ENCODE assay signal across 9 mouse cellular contexts in the genomic region with DNA sequence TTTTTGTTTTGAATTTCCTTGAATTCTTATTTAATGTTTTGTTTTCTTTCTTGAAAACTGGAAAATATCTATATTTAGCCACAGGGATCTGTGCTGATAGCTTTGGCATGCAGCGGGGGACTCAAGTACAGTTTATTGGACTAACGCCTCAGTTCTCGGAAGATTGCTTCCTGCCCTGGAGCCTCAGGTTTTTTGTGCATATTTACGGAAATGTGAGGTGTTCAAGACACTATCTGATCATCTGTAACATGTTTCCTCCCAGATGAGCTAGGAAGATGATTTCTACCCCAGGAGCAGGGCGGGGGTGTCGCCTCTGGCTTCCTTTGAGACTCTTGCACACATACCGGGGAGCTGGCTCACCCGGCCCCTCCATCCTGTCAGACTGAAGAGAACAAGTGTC. TPM values are rescaled to one million over a fixed set of nuclear protein-coding genes. Genes with fewer than 3 reads are reported as not detected.
DNase-seq lines count a peak whose midpoint lies in the region; ATAC-seq lines count a peak whose summit lies in the region.
"Had no signal": no experiment of that assay in that cellular context is flagged by ENCODE, and none has a peak within 500 bp of the region (broad histone marks: within the 10 kb centered on the region; RNA-seq: fewer than 3 reads in every experiment).

No protein-coding gene starts in this region.

- no peaks in the 10 kb centered on the region for H3K27me3 ChIP-seq in hindbrain, embryonic 13.5 days
- H3K27me3 ChIP-seq in hindbrain, embryonic 10.5 days (ENCODE audit: insufficient read depth, poor library complexity, severe bottlenecking): no peaks in the 10 kb centered on the region
- no peaks in the 10 kb centered on the region for H3K27me3 ChIP-seq in midbrain, embryonic 15.5 days (replicated peaks)
- H3K27me3 ChIP-seq in midbrain, embryonic 16.5 days (ENCODE audit: control insufficient read depth, insufficient read depth, low read depth, low read length): no peaks in the 10 kb centered on the region
- H3K27me3 ChIP-seq in heart, embryonic 13.5 days (replicated peaks): no peaks in the 10 kb centered on the region

- WGBS in hindbrain, embryonic 13.5 days: 65% methylated on average over 8 of the region's 8 CpGs
- WGBS in hindbrain, embryonic 10.5 days: 79% methylated on average over 8 of the region's 8 CpGs
- 60% methylated on average over 8 of the region's 8 CpGs for WGBS in midbrain, embryonic 15.5 days
- WGBS in midbrain, embryonic 16.5 days: 61% methylated on average over 8 of the region's 8 CpGs
- 21% methylated on average over 8 of the region's 8 CpGs for WGBS in heart, embryonic 13.5 days

- DNase-seq in hindbrain, embryonic 10.5 days (ENCODE audit: low spot score): no peak
- peak; percentile 26 to 30 for DNase-seq in kidney, postnatal 36 days
- DNase-seq in adipocyte (ENCODE audit: low spot score): no peak
- no peak for DNase-seq in B cell, adult 2 months
- DNase-seq: cerebellum, adult 9-11 months had no signal

- H3K9me3 ChIP-seq in hindbrain, embryonic 13.5 days: no peaks in the 10 kb centered on the region
- H3K9me3 ChIP-seq in hindbrain, embryonic 10.5 days: peaks cover 17% of the 10 kb centered on the region
- H3K9me3 ChIP-seq in midbrain, embryonic 15.5 days: 0 out of 2 replicates have a peak, but pooled peaks cover 3% of the 10 kb centered on the region
- no peaks in the 10 kb centered on the region for H3K9me3 ChIP-seq in midbrain, embryonic 16.5 days (replicated peaks; ENCODE audit: control insufficient read depth, low read length, poor library complexity, severe bottlenecking)
- no peaks in the 10 kb centered on the region for H3K9me3 ChIP-seq in heart, embryonic 13.5 days

- H3K36me3 ChIP-seq in hindbrain, embryonic 13.5 days: peaks cover 35% of the 10 kb centered on the region
- peaks cover 48% of the 10 kb centered on the region for H3K36me3 ChIP-seq in hindbrain, embryonic 10.5 days
- H3K36me3 ChIP-seq in midbrain, embryonic 15.5 days (replicated peaks): peaks cover 17% of the 10 kb centered on the region
- peaks cover 12% of the 10 kb centered on the region for H3K36me3 ChIP-seq in midbrain, embryonic 16.5 days (ENCODE audit: control insufficient read depth, insufficient read depth, low read length)
- H3K36me3 ChIP-seq in heart, embryonic 13.5 days: no peaks in the 10 kb centered on the region

- no peak overlapping the region for H3K4me2 ChIP-seq in hindbrain, embryonic 13.5 days
- no peak overlapping the region for H3K4me2 ChIP-seq in midbrain, embryonic 15.5 days
- no peak overlapping the region for H3K4me2 ChIP-seq in midbrain, embryonic 16.5 days (ENCODE audit: low read length)
- H3K4me2 ChIP-seq in heart, embryonic 13.5 days: peak overlapping the region; percentile 53

- H3K4me1 ChIP-seq in hindbrain, embryonic 13.5 days (replicated peaks): peaks cover 48% of the 10 kb centered on the region
- peaks cover 48% of the 10 kb centered on the region for H3K4me1 ChIP-seq in hindbrain, embryonic 10.5 days (replicated peaks)
- peaks cover 25% of the 10 kb centered on the region for H3K4me1 ChIP-seq in midbrain, embryonic 15.5 days
- peaks cover 8% of the 10 kb centered on the region for H3K4me1 ChIP-seq in midbrain, embryonic 16.5 days (ENCODE audit: control insufficient read depth, insufficient read depth, low read length)
- H3K4me1 ChIP-seq in heart, embryonic 13.5 days: peaks cover 23% of the 10 kb centered on the region

- H3K27ac ChIP-seq in hindbrain, embryonic 13.5 days: 0 out of 2 replicates have a peak overlapping the region, but pooled peaks have one; percentile 58
- no peak overlapping the region for H3K27ac ChIP-seq in hindbrain, embryonic 10.5 days
- peak overlapping the region; percentile 4; the same call in 1 of the 2 replicates for H3K27ac ChIP-seq in midbrain, embryonic 15.5 days
- no peak overlapping the region for H3K27ac ChIP-seq in midbrain, embryonic 16.5 days (ENCODE audit: low read length)
- no peak overlapping the region for H3K27ac ChIP-seq in heart, embryonic 13.5 days (replicated peaks)

- no peak for ATAC-seq in hindbrain, embryonic 13.5 days (ENCODE audit: low FRiP score)
- ATAC-seq in midbrain, embryonic 15.5 days (replicated peaks): no peak
- no peak for ATAC-seq in midbrain, embryonic 16.5 days
- no peak for ATAC-seq in heart, embryonic 13.5 days (ENCODE audit: extremely low read depth, insufficient number of reproducible peaks, low FRiP score, low TSS enrichment)

- H3K4me3 ChIP-seq in hindbrain, embryonic 13.5 days: no peak overlapping the region
- H3K4me3 ChIP-seq in hindbrain, embryonic 10.5 days: no peak overlapping the region
- no peak overlapping the region for H3K4me3 ChIP-seq in midbrain, embryonic 15.5 days
- H3K4me3 ChIP-seq in midbrain, embryonic 16.5 days (ENCODE audit: low read depth, low read length): no peak overlapping the region
- no peak overlapping the region for H3K4me3 ChIP-seq in heart, embryonic 13.5 days

- peak overlapping the region; percentile 19; the same call in 1 of the 2 replicates for H3K9ac ChIP-seq in hindbrain, embryonic 13.5 days
- no peak overlapping the region for H3K9ac ChIP-seq in midbrain, embryonic 15.5 days
- H3K9ac ChIP-seq in midbrain, embryonic 16.5 days (ENCODE audit: low read depth, low read length): no peak overlapping the region
- H3K9ac ChIP-seq in heart, embryonic 13.5 days: 0 out of 2 replicates have a peak overlapping the region, but pooled peaks have one; percentile 44

RNA-seq across cellular contexts. Expression of gene Map6, which starts 22.8 kb away (rescaled TPM):
- polyA plus RNA-seq in hindbrain, embryonic 13.5 days (2015; fragmentation: Nextera tagmentation; extraction: Ambion mirVana): 104 and 106 TPM in 2 replicates
- polyA plus RNA-seq in hindbrain, embryonic 10.5 days (2016; fragmentation: Nextera tagmentation; extraction: Ambion mirVana): 32.9 and 65.5 TPM in 2 replicates
- 153 and 155 TPM in 2 replicates for polyA plus RNA-seq in midbrain, embryonic 15.5 days (2015; fragmentation: Nextera tagmentation; extraction: Ambion mirVana)
- 140 and 155 TPM in 2 replicates for polyA plus RNA-seq in midbrain, embryonic 16.5 days (2015; fragmentation: Nextera tagmentation; extraction: Ambion mirVana)
- polyA plus RNA-seq in heart, embryonic 13.5 days (2015; fragmentation: Nextera tagmentation; extraction: Ambion mirVana): 2.5 and 3.2 TPM in 2 replicates

RNA-seq across cellular contexts. Expression of gene Mogat2, which starts 51.6 kb away (rescaled TPM):
- 3.1 TPM in 2 replicates for polyA plus RNA-seq in hindbrain, embryonic 13.5 days (2015; fragmentation: Nextera tagmentation; extraction: Ambion mirVana)
- polyA plus RNA-seq in hindbrain, embryonic 10.5 days (2016; fragmentation: Nextera tagmentation; extraction: Ambion mirVana): 21.2 and 31.5 TPM in 2 replicates
- 1.3 and 1.9 TPM in 2 replicates for polyA plus RNA-seq in midbrain, embryonic 15.5 days (2015; fragmentation: Nextera tagmentation; extraction: Ambion mirVana)
- polyA plus RNA-seq in midbrain, embryonic 16.5 days (2015; fragmentation: Nextera tagmentation; extraction: Ambion mirVana): 1.1 and 1.2 TPM in 2 replicates
- 1.3 and 3.5 TPM in 2 replicates for polyA plus RNA-seq in heart, embryonic 13.5 days (2015; fragmentation: Nextera tagmentation; extraction: Ambion mirVana)

Comparison
In these comparisons a context has a peak if more than half of its experiments do, and no peak if none do; other contexts are left out.
1. H3K27ac ChIP-seq: peak in hindbrain, embryonic 13.5 days (single experiment) and midbrain, embryonic 15.5 days (single experiment); none in hindbrain, embryonic 10.5 days (single experiment), midbrain, embryonic 16.5 days (single experiment) and heart, embryonic 13.5 days (single experiment).
2. H3K9ac ChIP-seq: peak in hindbrain, embryonic 13.5 days (single experiment) and heart, embryonic 13.5 days (single experiment); none in midbrain, embryonic 15.5 days (single experiment) and midbrain, embryonic 16.5 days (single experiment).
3. DNase-seq: peak in kidney, postnatal 36 days (2 of 2); none in hindbrain, embryonic 10.5 days (single experiment), adipocyte (single experiment) and B cell, adult 2 months (0 of 2).